Mouse (Mus musculus): Measurements from ENCODE around the gene Mif4gd. TPM values are rescaled to one million over a fixed set of nuclear protein-coding genes. Genes with fewer than 3 reads are reported as not detected.

Gene Mif4gd
- polyA plus RNA-seq, 1 experiment from 2014 or later, result 16.4 TPM

DNA sequence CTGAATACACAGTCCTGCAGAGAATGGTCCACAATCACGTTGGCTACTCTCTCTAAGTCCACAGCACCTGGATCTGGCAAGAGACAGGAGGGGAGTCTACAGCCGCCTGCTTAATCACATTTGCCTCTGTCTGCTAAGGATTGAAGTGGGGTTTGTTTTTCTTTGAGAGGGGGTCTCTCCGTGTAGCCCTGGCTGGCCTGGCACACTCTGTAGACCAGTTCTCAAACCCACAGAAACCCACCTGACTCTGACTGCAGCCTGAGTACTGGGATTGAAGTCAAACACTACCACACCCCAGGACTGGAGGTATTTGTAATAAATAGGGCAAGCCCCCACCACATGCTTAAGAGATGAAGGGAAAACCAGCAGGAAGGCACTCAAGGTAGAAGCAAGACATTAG, 3.2 kb downstream of the Mif4gd start:
- H3K4me1 ChIP-seq (ENCODE audit: control insufficient read depth, insufficient read depth, low read length), result peaks cover 18% of the 10 kb centered on the region
- H3K9me3 ChIP-seq (ENCODE audit: control insufficient read depth, low read length), result no peaks in the 10 kb centered on the region
- H3K9ac ChIP-seq (ENCODE audit: low read length), result no peak overlapping the region
- no peak overlapping the region for H3K4me3 ChIP-seq (ENCODE audit: low read depth, low read length)
- no peak overlapping the region for H3K4me2 ChIP-seq
- no peak for ATAC-seq (ENCODE audit: low FRiP score)
- no peaks in the 10 kb centered on the region for H3K27me3 ChIP-seq (ENCODE audit: control insufficient read depth, insufficient read depth, low read length)
- DNase-seq (ENCODE audit: low spot score, missing footprints), result no peak
- H3K27ac ChIP-seq (ENCODE audit: low read depth, low read length), result no peak overlapping the region
- peaks cover 14% of the 10 kb centered on the region for H3K36me3 ChIP-seq (ENCODE audit: control insufficient read depth, insufficient read depth, low read length)
- WGBS, result 77% methylated on average over 3 of the region's 3 CpGs

DNA sequence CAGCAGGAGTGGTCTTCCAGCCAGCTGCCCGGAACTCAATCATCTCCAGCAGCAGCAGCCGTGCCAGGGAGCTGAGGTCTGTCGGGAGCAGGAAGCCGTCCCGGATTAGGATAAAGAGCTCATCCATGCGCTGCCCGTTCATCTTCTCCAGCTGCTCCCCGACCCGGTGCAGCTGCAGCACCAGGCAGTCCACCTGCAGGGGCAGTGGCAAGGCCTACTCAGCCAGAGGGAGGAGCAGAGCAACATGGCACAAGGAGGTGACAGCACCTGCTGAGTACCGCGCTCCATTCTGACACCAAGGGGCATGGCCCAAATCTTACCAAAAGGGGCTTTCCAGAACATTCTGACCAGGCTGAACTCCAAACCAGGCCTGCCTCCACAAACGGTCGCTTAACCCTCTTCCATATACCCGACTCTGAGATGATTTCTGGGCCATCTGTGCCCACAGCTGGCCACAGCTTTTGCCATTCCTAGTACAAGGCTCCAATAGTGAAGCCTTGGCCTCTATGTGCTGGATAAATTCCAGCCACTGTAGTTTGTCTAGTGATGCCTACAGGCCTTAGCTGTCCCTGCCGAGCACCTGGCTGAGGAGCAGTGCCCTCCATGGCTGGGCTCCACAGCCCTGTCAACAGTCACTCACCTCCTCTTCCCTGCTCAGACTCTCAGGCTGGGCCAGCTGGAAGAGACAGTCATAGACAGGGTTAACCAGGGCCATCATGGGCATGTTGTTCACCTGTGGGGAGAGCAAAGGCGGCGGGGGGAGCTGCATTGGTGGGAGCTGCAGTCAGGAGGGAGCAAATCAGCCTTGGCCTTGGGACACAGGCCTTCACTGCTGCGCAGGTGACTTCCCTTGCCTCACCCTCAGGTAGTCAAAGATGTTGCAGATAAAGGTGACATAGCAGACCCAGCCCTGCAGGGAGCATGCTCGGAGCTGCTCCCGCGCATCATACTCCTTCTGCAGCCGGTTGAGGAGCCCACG, 4.1 kb downstream of the Mif4gd start:
- Histone ChIP-seq H3K4me3 (ENCODE audit: low read depth, low read length) (no peak overlapping the region), H3K4me2 (no peak overlapping the region), H3K27me3 (ENCODE audit: control insufficient read depth, insufficient read depth, low read length) (no peaks in the 10 kb centered on the region), H3K9ac (ENCODE audit: low read length) (no peak overlapping the region), H3K9me3 (ENCODE audit: control insufficient read depth, low read length) (no peaks in the 10 kb centered on the region), H3K4me1 (ENCODE audit: control insufficient read depth, insufficient read depth, low read length) (peaks cover 20% of the 10 kb centered on the region), H3K27ac (ENCODE audit: low read depth, low read length) (no peak overlapping the region), H3K36me3 (ENCODE audit: control insufficient read depth, insufficient read depth, low read length) (peaks cover 14% of the 10 kb centered on the region)
- 83% methylated on average over 23 of the region's 23 CpGs for WGBS
- ATAC-seq (ENCODE audit: low FRiP score), result no peak
- no peak for DNase-seq (ENCODE audit: low spot score, missing footprints)

DNA sequence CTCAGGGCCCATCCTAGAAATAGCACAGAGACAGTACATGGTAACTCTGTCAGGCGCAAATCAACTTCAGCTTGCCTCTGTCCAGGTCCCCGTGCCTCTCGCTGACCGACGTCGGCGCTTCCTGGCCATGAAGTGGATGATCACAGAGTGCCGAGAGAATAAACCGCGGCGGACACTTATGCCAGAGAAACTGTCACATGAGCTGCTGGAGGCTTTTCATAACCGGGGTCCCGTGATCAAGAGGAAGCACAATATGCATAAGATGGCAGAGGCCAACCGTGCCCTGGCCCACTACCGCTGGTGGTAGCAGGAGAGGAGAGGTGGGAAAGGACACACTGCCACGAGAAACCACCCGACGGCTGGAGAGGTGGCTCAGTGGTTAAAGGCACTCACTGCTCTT, 6.0 kb downstream of the Mif4gd start:
- 96% methylated on average over 18 of the region's 18 CpGs for WGBS

DNA sequence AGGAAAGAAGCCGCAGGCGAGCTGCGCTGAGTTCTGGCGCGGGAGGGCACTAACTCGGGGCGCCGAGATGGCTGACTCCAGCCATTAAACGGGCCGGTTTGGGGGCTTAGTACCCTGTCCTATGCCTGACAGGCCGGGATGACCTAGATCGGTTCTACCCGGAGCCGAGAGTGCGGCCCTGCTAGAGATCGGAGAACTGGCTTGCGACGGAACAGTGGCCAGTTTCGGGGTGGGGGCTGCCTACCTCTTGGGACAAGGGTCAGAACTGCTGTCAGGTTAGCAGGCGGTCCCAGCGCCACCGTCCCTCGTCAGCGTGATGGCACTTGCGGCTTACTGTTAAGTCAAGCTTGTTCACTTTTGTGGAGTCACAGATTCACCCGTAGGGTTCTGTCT, 8.5 kb downstream of the Mif4gd start:
- WGBS, result under 1% methylated on average over 26 of the region's 26 CpGs
- no peaks in the 10 kb centered on the region for H3K27me3 ChIP-seq (ENCODE audit: control insufficient read depth, insufficient read depth, low read length)
- DNase-seq (ENCODE audit: low spot score, missing footprints) (no peak), ATAC-seq (ENCODE audit: low FRiP score) (peak; percentile 45)
- H3K27ac ChIP-seq (ENCODE audit: low read depth, low read length), result peak overlapping the region; percentile 75; the same call in 1 of the 2 replicates
- peaks cover 20% of the 10 kb centered on the region for H3K4me1 ChIP-seq (ENCODE audit: control insufficient read depth, insufficient read depth, low read length)
- H3K9ac ChIP-seq (ENCODE audit: low read length), result peak overlapping the region; percentile 95
- peak overlapping the region; percentile 95 for H3K4me2 ChIP-seq
- H3K36me3 ChIP-seq (ENCODE audit: control insufficient read depth, insufficient read depth, low read length), result peaks cover 14% of the 10 kb centered on the region
- H3K4me3 ChIP-seq (ENCODE audit: low read depth, low read length), result peak overlapping the region; percentile 82
- no peaks in the 10 kb centered on the region for H3K9me3 ChIP-seq (ENCODE audit: control insufficient read depth, low read length)

More for the DNA sequence above, 6.0 kb downstream of the Mif4gd start:
- no peaks in the 10 kb centered on the region for H3K27me3 ChIP-seq (ENCODE audit: control insufficient read depth, insufficient read depth, low read length)
- no peak overlapping the region for H3K4me3 ChIP-seq (ENCODE audit: low read depth, low read length)
- peaks cover 14% of the 10 kb centered on the region for H3K36me3 ChIP-seq (ENCODE audit: control insufficient read depth, insufficient read depth, low read length)
- H3K9me3 ChIP-seq (ENCODE audit: control insufficient read depth, low read length), result no peaks in the 10 kb centered on the region
- H3K4me1 ChIP-seq (ENCODE audit: control insufficient read depth, insufficient read depth, low read length), result peaks cover 20% of the 10 kb centered on the region
- H3K27ac ChIP-seq (ENCODE audit: low read depth, low read length), result no peak overlapping the region
- H3K4me2 ChIP-seq, result no peak overlapping the region
- ATAC-seq (ENCODE audit: low FRiP score), result no peak
- DNase-seq (ENCODE audit: low spot score, missing footprints), result no peak
- no peak overlapping the region for H3K9ac ChIP-seq (ENCODE audit: low read length)

DNA sequence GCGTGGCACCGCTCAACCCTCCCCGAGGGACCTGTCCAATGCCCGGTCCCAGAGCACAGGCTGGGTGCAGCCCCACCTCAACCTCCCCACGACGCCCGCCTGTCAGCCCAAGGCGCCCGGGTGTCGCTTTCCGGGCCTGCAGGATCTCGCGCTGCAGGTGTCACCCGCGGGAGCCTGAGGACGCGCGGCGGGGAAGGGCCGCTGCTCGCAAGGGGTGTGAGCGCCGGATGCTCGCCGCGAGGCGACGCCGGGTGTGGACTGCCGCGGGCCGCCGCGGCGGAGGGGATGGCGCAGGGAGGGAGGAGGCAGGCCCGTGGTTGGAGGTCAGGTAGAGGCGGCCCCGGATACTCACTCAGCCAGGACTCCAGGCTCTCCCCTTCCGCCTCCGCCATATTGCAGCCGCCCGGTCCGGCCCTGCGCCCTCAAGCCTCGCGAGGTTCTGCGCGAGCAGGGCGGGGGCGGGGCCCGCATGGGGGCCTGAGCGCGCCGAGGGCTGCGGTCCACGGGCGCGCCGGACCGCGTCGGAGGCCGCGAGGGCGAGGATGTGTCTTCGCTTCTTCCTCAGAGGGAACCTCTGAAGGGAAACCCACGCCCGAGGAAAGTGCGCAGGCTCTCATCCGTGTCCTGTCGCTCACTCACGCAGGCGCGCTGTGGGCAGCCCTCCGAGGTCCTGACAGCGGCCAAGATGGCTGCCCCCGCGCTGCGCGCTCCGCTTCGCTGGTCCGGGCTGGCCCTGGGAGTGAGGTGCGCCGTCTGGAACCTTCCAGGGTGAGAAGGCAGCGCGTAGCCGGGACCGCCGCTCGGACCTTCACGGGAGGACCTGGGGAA, 9.1 kb downstream of the Mif4gd start, which contains the start of the genes Mrps7 and Gga3:
Gene Mrps7 (plus strand): TSS at position 450 of the 828 bp plus-strand sequence.
Gene Gga3 (minus strand): TSS at position 576 of the 828 bp plus-strand sequence.
- peak within 1 kb of the TSS; percentile 75 for H3K27ac ChIP-seq (ENCODE audit: low read depth, low read length)
- peaks cover 14% of the 10 kb centered on the region for H3K36me3 ChIP-seq (ENCODE audit: control insufficient read depth, insufficient read depth, low read length)
- H3K4me3 ChIP-seq (ENCODE audit: low read depth, low read length), result peak within 1 kb of the TSS; percentile 82
- no peaks in the 10 kb centered on the region for H3K9me3 ChIP-seq (ENCODE audit: control insufficient read depth, low read length)
- peak within 1 kb of the TSS; percentile 95 for H3K4me2 ChIP-seq
- H3K9ac ChIP-seq (ENCODE audit: low read length), result peak within 1 kb of the TSS; percentile 95
- under 1% methylated on average over 83 of the region's 93 CpGs for WGBS
- DNase-seq (ENCODE audit: low spot score, missing footprints) (peak; percentile 99), ATAC-seq (ENCODE audit: low FRiP score) (peak; percentile 97)
- H3K27me3 ChIP-seq (ENCODE audit: control insufficient read depth, insufficient read depth, low read length), result no peaks in the 10 kb centered on the region
- H3K4me1 ChIP-seq (ENCODE audit: control insufficient read depth, insufficient read depth, low read length), result peaks cover 20% of the 10 kb centered on the region

DNA sequence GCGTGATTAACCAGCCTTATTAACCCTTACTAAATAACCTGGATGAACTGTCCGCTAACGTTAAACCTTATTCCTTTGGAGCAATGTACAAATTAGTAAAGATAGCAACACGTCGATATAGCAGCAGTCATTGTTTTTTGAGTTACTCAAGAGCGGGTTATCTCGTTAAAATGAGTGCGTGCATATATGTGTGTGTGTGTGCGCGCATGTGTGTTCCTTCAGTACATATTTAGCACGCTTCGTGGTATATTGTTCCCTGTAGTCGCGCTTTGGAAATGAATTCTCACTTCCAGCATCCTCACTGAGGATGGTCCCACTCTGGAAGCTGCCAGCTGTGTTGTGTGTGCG, 9.7 kb downstream of the Mif4gd start:
- H3K9me3 ChIP-seq (ENCODE audit: control insufficient read depth, low read length), result no peaks in the 10 kb centered on the region
- H3K9ac ChIP-seq (ENCODE audit: low read length), result peak overlapping the region; percentile 95
- peaks cover 20% of the 10 kb centered on the region for H3K4me1 ChIP-seq (ENCODE audit: control insufficient read depth, insufficient read depth, low read length)
- peak overlapping the region; percentile 82 for H3K4me3 ChIP-seq (ENCODE audit: low read depth, low read length)
- H3K36me3 ChIP-seq (ENCODE audit: control insufficient read depth, insufficient read depth, low read length), result peaks cover 14% of the 10 kb centered on the region
- peak overlapping the region; percentile 75; the same call in 1 of the 2 replicates for H3K27ac ChIP-seq (ENCODE audit: low read depth, low read length)
- peak overlapping the region; percentile 95 for H3K4me2 ChIP-seq
- WGBS, result 7% methylated on average over 15 of the region's 15 CpGs
- H3K27me3 ChIP-seq (ENCODE audit: control insufficient read depth, insufficient read depth, low read length), result no peaks in the 10 kb centered on the region
- no peak for ATAC-seq (ENCODE audit: low FRiP score)
- DNase-seq (ENCODE audit: low spot score, missing footprints), result peak; percentile 92

DNA sequence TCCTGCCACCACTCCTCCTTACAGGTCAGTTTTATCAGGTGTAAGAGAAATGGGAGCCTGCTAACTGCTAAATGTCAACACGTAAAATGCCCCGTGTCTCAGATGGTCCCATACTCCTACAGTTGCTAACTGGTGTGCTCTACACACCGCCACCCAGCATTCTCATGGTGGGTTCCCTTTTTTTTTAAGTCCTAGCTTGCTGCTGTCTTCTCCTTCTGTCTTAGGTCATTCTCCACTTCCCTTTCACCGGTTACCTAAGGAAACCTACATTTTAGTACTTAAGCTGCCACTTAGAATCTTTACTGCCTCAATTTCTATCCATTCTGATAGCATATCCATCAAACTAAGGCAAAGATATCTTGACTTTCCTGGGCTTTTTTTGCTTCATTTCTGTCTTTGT, 11.6 kb downstream of the Mif4gd start:
- no peaks in the 10 kb centered on the region for H3K9me3 ChIP-seq (ENCODE audit: control insufficient read depth, low read length)
- DNase-seq (ENCODE audit: low spot score, missing footprints) (no peak), ATAC-seq (ENCODE audit: low FRiP score) (no peak)
- 98% methylated on average over 4 of the region's 4 CpGs for WGBS
- H3K27ac ChIP-seq (ENCODE audit: low read depth, low read length), result no peak overlapping the region
- H3K4me3 ChIP-seq (ENCODE audit: low read depth, low read length), result no peak overlapping the region
- H3K4me2 ChIP-seq, result no peak overlapping the region
- H3K27me3 ChIP-seq (ENCODE audit: control insufficient read depth, insufficient read depth, low read length), result no peaks in the 10 kb centered on the region
- peaks cover 20% of the 10 kb centered on the region for H3K4me1 ChIP-seq (ENCODE audit: control insufficient read depth, insufficient read depth, low read length)
- H3K36me3 ChIP-seq (ENCODE audit: control insufficient read depth, insufficient read depth, low read length), result peaks cover 4% of the 10 kb centered on the region; the same call in 1 of the 2 replicates
- H3K9ac ChIP-seq (ENCODE audit: low read length), result no peak overlapping the region

DNA sequence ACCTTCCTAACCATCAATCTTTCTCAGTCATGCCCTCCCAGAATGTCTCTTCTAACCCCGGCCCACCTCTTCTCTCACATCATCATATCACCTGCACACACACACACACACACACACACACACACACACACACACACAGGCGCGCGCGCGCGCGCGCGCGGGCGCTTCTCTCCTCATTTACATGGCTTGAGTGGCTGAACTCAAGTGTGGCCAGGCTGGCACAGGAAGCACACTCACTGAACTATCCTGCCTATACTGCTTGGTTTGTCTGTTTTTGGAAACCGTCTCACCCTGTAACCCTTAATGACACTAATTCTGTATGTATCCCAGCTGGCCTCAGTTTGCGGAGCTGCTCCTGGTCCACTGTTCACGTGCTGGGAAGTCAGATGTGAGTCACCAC, 12.0 kb downstream of the Mif4gd start:
- H3K27me3 ChIP-seq (ENCODE audit: control insufficient read depth, insufficient read depth, low read length), result no peaks in the 10 kb centered on the region
- no peaks in the 10 kb centered on the region for H3K9me3 ChIP-seq (ENCODE audit: control insufficient read depth, low read length)
- H3K27ac ChIP-seq (ENCODE audit: low read depth, low read length), result no peak overlapping the region
- peaks cover 20% of the 10 kb centered on the region for H3K4me1 ChIP-seq (ENCODE audit: control insufficient read depth, insufficient read depth, low read length)
- H3K4me2 ChIP-seq, result no peak overlapping the region
- ATAC-seq (ENCODE audit: low FRiP score) (no peak), DNase-seq (ENCODE audit: low spot score, missing footprints) (no peak)
- no peak overlapping the region for H3K9ac ChIP-seq (ENCODE audit: low read length)
- H3K4me3 ChIP-seq (ENCODE audit: low read depth, low read length), result no peak overlapping the region
- peaks cover 2% of the 10 kb centered on the region; the same call in 1 of the 2 replicates for H3K36me3 ChIP-seq (ENCODE audit: control insufficient read depth, insufficient read depth, low read length)
- 97% methylated on average over 15 of the region's 15 CpGs for WGBS
